Mouse (Mus musculus): Measurements from ENCODE around the gene Gnb1l.

Gnb1l gene

DNA sequence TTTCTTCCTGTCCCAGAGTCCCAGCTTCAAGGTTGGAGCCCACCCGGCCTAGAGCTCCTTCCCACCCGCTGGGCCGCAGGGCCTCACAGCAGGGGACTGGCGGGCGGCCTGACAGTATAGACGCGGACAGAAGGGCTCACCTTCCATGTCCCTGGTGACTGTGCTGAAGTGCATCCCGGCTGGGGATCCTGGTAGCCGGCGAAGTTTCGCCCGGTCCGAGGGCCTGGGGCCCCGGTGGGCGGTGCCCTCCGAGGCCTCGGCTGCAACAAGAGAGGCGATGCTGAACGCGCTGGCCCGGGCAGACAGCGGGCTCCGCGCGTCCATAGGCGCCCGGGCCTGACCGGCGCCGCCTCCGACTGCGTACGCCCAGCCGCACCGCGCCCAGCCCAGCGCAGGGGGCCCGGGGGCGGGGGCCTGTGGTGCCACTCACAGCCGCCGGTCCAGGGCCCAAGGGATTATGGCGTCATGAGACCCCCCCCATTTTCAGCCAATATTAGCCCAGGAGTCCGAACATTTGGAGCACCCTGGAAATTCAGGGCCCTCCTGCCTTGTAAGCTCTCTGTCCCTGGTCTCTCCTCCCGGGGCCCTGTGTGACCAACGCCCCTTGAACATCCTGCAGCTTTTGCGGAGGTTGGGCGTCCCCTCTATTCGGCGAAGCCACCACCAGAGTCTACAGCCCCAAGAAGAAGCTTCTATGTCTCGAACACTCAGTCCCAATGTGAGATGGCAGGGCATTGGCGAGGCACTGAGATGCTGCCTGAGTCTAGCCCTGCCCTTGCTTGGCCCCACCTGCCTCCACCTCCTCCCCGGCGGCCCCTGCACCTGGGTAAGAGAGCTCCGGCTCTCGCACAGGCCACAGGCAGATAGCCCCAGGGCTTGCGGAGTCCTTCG, 89.6 kb downstream of the Gnb1l start:
- no peak for DNase-seq

DNA sequence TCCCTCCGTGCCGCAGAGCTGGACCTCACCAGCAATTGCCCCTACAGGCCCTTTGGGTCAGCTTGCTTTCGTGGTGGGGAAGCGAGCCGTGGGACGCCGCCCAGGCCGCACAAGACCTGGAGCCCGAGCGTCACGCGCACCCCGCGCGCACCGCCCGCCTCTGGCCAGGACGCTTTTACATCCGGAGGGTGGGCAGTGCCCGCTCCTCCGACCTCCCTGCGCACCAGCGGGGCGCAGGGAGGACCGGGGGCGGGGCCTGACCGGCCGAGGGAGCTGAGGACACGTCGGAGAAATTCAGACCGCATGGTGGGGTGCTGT, 90.2 kb downstream of the Gnb1l start:
- DNase-seq = no peak

DNA sequence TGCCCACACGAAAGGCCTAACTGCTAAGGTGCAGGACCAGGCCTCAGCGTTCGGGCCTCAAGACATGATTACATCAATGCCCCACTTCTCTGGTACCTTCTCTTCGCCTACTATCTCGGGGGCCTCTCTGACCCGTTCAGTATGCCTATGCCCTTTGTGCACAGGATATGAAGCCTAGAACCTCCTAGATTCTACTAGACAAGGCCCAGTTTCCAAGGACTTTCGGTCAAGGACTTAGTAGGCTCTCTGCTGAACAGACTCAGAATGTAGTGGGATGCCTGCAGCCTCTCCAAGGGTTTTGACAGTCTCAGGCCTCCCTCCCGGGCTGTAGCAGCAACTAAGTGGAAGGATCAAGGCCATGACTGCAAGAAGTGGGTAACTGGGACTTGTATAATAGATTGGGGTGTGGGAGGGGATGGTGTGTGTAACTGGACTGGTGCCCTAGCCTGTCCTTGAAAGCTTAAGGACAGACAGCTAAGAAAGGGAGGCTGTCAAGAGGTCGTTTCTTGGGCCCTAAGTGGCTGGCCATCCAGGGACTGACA, 90.6 kb downstream of the Gnb1l start:
- no peak for DNase-seq

DNA sequence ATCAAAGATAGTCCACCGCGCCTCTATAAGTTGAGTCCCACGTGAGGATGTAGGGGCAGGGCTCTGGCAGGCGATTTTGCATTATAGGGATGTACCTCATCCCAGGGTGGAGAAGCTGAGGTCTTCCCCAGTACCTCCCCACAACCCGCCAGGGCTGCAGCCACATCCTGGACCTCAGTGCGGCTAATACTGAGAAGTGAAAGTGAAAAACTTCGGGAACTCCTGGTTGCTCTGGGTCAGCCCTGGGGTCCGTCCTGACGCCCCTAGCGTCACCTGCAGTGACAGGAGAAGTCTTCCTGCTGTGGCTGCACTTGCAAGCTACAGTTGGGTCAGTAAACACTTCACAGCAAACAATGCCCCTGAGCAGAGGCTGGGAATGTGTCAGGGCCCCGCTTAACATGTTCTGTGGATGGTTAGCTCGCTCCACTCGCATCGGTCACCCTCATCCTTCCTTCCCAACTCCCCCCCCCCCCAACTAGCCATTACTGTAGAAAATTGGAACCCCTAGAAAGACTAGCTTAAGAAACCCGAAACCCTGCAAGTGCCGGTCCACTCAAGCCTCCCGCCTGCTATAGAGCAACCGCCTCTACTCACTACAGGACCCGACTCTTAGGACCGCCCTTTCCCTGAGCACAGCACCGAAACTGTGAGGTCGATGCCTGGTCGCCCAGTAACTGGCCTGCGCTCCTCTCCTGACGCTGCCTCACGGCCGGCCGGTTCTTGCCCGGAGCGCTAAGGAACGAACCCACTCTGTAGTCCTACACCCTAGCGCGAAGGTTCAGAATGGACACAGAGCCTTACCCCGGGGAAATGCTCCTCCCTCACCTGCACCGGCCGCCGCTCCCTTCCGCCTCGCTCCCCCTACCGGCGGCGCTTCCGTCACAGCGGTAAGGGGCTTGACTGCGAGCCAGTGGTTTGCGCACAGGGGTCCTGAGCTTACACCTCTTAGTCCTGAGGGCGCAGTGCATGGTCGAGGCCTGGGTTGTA, 91.6 kb downstream of the Gnb1l start, which contains the start of gene Tbx1:
TSS of gene Tbx1 (minus strand) at position 868 of the 987 bp plus-strand sequence.
- DNase-seq = peak; percentile 19 to 40

DNA sequence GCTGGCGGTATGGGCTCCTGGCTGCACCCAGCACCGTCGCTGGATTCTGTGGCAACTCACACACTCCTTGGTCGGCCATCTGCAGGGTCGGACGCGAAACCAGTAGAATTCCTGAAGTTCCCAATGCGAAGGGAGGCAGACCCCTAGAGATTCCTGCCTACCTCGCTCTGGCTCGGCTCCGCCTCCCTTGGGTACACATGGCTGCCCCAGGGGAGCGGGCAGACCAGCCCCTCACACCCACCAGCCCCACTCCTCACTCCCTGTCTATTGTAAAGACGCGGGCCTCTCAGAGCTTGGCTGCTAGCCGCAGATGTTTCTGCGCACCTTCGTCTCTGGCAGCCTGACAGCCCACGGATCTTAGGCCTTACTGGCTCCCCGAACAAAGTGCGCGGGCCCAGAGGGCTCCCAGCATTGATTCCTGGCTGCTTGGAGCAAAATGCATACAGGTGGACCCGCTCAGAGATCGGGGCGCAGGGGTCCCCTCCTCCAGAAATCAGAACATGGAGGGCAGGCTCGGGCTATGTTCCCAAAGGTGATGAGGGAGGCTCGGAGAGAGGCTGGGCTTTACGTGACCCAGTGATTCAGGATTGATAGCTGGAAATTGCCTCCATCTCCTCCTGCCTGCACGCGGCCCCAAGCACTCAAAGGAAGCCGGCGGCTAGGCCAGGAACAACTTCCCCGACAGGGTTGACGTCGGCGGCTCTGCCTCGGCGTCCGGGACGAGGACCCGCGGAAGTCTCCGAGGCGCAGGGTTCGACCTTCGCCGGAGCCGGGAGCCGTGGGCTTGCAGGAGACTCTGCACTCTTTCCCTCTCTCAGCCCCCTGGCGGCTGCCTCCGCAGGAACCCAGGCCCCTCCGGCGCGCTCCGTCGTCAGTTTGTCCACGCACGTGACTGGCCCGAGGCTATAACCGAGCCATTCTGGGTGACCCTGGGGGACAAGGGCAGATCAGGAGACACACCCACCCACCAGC, 92.8 kb downstream of the Gnb1l start:
- no peak for DNase-seq

DNA sequence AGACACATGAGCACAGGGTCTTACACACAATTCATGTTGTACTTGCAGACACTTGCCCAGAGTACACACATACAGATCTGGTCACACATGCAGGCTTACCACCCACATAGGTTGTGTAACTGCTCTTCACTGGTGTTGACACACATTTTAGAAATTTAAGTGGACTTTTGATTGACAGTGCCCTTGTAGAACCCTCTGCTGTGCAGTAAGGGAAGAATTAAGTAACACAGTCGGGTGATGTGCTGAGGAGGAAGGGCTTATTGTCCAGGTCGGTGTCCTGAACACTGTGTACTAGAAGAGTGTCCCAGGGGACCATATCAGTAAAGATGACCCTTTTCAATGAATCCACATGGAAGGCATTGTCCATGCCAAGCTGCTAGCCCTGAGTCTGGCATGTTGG, 95.4 kb downstream of the Gnb1l start:
- DNase-seq = no peak

DNA sequence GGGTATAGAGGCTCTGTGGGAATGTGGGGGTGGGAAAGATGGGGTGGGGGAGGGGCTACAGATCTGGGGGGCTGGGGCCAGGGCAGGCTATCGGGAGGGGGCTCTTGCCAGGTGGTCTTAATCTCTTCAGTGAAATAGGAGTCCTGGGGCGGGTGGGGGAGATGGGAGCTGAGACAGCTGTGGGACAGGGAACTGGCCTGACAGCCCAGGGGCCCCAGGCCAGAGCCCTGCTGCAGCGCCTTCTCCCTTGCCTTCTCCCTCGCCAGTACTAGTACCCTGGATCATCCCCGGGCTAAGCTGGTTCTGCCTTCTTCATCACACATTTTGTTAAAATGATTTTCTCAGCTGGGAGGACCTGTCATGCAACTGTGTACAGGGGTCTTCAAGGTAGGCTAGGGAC, 97.7 kb downstream of the Gnb1l start:
- no peak for DNase-seq

DNA sequence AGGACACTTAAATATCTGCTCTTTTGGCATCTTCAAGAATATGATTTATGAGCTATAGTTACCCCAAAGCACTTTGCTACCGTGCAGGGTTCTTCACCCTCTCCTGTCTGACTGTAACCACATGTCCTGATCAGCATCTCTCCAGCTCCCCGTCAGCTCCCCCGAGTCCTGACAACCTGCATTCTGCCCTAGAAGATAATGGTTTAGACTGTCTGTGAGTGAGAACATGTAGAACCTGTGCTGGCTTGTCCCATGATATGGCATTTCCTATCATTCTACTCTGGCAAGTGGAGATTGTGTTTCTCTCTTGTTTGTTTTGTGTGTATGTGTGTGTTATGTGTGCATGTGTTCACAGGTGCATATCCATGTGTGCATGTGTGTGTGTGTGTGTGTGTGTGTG, 99.5 kb downstream of the Gnb1l start:
- DNase-seq = no peak

DNA sequence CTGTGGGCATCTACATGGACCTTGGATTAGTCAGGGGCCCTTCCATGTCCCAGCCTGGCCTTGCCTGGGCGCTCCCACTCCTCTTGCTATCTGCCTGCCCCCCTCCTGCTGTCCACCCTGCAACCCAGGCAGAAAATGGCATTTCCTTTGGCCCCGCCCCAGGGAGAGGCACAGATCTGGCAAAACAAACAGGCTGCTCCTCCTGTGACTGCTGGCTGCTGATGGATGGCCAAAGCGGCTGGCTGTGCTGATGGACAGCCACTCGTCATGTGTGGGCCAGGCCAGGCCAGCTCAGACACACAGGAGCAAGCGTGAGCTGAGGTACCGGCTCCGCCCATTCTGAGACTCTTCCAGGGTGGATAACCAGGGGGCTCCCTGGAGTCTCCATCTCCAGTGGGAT, 102.9 kb downstream of the Gnb1l start:
- DNase-seq = no peak

DNA sequence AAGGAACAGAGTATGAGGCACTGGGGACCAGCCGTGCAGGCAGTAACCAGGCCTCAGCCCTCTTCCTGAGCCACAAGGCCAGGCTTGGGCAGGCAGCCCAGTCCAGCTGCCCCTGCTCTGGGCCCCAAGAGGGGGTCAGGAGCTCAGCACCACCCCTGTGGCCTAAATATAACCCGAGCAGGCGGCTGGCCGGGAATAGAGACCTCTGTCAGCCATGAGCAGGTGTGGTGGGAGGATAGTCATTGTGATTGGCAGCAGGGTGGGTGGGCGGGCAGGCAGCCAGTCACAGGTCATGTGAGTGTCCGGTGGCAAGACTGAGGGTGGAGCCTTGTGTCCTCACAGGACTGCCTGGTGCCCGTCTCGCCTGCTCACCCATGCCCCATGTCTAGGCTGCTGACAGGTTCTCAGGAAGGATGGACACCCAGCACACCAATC, 105.8 kb downstream of the Gnb1l start:
- peak in 1 of 2 experiments; percentile 10 for DNase-seq

DNA sequence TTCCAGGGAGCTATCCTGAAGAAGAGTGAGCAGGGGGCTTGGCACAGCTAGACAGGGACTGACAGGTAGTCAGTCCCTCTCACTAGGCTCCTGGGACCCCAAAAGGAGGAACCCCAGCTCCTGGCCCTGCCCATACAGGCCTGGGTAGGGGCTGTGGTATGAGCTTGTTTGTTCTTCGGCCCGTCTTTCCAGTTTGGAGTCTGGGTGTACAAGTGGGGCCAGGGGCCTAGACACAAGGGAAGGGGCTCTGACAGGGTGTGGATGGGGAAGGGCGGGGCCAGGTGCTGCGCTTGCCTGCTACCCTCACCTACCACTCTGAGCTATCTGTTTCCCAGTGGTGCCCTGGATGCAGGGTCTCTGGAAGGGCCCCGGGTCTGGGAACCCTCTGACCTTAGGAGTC, 107.2 kb downstream of the Gnb1l start:
- DNase-seq = no peak

DNA sequence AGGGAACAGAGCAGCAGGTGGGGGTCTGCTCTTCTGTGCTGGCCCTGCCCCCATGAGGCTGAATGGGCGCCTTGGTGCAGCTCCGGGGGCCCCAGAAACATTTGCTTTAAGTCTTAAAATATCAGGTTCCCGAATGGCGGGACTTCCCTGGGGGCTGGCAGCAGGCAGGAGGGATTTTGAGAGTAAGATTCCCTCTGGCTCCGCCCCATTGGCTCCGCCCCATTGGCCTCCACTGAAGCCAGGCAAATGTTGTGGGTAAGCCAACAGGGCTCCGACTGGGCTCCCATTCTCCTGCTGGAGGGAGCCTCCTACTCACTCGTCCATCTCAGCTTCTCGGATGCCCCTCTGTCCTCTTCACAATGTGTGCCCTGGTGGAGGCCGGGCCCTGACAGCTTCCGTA, 109.7 kb downstream of the Gnb1l start:
- no peak for DNase-seq

DNA sequence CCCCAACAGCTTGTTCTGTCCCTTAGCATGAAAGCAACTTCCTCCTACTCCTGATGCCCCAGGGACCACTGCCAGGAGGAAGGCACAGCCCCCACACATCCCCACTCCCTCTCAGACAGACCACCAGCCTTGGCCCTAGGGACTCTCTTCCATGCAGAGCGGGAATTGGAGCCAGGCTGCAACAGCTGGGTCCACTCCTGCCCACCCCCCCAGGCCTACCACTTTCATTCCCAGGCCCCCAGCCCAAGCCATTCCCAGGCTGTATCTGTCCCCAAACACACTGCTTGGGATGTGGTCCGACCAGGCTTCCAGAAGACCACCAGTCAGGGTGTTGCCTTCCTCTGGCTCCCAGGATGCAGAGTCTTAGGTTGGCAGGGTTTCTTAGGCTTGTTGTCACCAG, 110.6 kb downstream of the Gnb1l start:
- DNase-seq = no peak

DNA sequence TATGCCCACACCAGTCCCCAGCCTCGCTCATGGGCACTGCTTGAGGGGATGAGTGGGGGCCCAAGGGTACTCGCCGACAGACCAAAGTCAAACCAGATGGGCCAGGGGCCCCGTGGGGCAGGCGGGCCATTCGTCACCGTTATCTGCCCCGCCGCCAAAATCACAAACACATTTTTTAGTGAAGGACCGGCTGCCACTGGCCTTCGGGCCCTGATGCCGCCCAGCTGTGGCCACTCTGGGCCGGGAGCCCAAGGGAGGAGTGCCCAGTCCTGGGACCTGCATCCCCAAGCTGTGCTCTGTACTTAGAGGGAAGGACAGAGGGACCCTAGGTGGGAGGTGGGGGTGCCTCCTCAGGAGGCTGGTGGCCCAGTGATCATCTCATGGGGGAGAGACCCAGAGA, 113.2 kb downstream of the Gnb1l start:
- no peak for DNase-seq

DNA sequence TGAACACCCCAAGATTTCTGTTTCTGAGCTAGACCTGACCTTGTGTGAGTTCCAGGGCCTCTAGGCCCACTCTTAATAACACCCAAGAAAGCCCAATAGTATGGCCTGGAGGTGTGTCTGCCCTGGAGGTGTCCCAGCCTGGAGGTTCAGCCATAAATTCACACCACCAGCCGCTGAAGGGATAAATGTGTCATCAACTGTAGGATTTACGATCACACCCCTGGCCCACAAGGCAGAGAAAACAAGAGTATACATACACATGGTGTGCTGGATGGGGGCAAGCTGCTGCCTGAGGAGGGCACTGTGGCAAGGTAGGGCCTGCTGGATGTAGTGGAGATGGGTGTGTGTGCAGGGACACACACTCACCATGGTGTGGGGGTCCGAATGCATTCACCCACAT, 114.8 kb downstream of the Gnb1l start:
- no peak for DNase-seq
